Mouse (Mus musculus): ENCODE measurements around the gene Rxfp2. TPM values are rescaled to one million over a fixed set of nuclear protein-coding genes. Genes with fewer than 3 reads are reported as not detected.

Rxfp2 gene
- polyA plus RNA-seq, 1 experiment: not detected

DNA sequence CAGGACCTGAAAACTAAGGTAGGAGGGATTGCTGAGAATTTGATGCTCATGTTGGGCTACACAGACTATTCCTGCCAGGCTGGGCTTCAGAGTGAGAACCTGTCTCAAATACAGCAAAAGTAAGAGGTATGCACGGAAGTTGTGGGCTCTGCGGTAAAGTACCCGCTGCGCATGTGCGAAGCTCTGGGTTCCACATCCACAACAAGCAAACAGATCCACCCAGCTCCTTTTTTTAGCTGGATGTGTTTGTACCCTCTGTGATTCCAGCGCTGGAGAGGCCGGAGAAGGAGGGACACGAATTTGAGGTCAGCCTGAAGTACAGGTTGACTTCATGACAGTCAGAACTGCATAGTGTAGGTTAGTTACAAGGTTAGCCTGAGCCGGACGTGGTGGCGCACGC, 80.3 kb downstream of the Rxfp2 start:
- H3K36me3 ChIP-seq (ENCODE audit: control insufficient read depth, insufficient read depth): no peaks in the 10 kb centered on the region

DNA sequence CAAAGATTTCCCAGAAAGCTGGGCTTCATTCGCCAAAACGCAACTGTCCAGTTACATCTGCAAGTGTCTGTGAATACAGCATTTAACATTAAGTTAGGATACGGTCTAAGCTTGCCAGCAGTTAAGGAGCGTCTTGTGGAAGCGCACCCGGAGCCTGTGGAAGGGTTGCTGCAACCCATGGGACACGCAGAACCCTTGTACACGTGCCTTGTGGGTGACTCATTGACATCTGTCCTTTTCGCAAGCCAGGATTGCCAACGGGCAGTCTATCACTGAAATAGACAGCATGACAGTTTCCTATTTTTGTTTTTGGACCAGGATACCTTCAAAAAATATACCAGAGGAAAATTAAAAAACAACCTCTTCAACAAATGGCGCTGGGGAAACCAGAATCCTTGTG, 83.3 kb downstream of the Rxfp2 start:
- Histone ChIP-seq H3K36me3 (ENCODE audit: control insufficient read depth, insufficient read depth) (no peaks in the 10 kb centered on the region), H3K4me3 (ENCODE audit: insufficient read depth, poor library complexity, severe bottlenecking) (no peak overlapping the region), H3K79me2 (ENCODE audit: control insufficient read depth, insufficient read depth) (no peaks in the 10 kb centered on the region), H3ac (ENCODE audit: control insufficient read depth, insufficient read length, low read depth) (no peak overlapping the region), H3K79me3 (ENCODE audit: low read depth) (no peaks in the 10 kb centered on the region), H3K27me3 (ENCODE audit: control insufficient read depth, insufficient read depth, insufficient read length) (no peaks in the 10 kb centered on the region)
- no peak for TF ChIP-seq CTCF (IDR thresholded peaks at IDR 0.05; ENCODE audit: control insufficient read depth, insufficient read depth, insufficient read length)
- no peak for TF ChIP-seq MYOD1 (IDR thresholded peaks at IDR 0.05; ENCODE audit: control insufficient read depth, insufficient read length, low read depth)
- no peak for TF ChIP-seq CEBPB (IDR thresholded peaks at IDR 0.05; ENCODE audit: low read depth)
- TF ChIP-seq MAX (IDR thresholded peaks at IDR 0.05): no peak
- no peak for TF ChIP-seq MYOG (IDR thresholded peaks at IDR 0.05; ENCODE audit: control insufficient read depth, extremely low read depth, insufficient read length)
- no peak for TF ChIP-seq USF1 (IDR thresholded peaks at IDR 0.05; ENCODE audit: low read depth)
- TF ChIP-seq FOSL1 (IDR thresholded peaks at IDR 0.05; ENCODE audit: insufficient read depth, low read length, poor library complexity, severe bottlenecking): no peak

More for the DNA sequence above, 80.3 kb downstream of the Rxfp2 start:
- no peaks in the 10 kb centered on the region for H3K27me3 ChIP-seq (ENCODE audit: control insufficient read depth, insufficient read depth, insufficient read length)
- TF ChIP-seq CEBPB (IDR thresholded peaks at IDR 0.05; ENCODE audit: low read depth) (no peak), FOSL1 (IDR thresholded peaks at IDR 0.05; ENCODE audit: insufficient read depth, low read length, poor library complexity, severe bottlenecking) (no peak), USF1 (IDR thresholded peaks at IDR 0.05; ENCODE audit: low read depth) (no peak)
- H3K79me2 ChIP-seq (ENCODE audit: control insufficient read depth, insufficient read depth): no peaks in the 10 kb centered on the region
- H3K4me3 ChIP-seq (ENCODE audit: insufficient read depth, poor library complexity, severe bottlenecking): no peak overlapping the region
- no peak overlapping the region for H3ac ChIP-seq (ENCODE audit: control insufficient read depth, insufficient read length, low read depth)
- no peaks in the 10 kb centered on the region for H3K79me3 ChIP-seq (ENCODE audit: low read depth)

DNA sequence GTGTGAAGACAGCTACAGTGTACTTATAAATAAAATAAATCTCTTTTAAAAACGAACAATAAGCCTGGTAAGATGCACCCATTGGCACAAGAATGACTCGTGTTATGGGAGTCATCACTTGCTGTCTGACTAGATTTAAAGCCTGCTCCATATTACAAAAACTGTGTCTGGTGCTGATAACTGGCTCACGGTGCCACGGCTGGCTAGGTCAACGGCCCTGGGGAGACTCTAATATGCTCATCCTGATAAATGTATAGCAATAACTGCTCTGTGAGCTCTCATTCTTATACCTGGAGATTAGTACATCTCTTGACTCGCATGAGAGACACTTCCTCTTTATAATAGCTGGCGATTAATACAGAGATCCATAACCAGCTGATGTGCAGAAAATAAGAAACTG, 87.9 kb downstream of the Rxfp2 start:
- TF ChIP-seq CTCF (IDR thresholded peaks at IDR 0.05; ENCODE audit: control insufficient read depth, insufficient read depth, insufficient read length): no peak
- TF ChIP-seq MAX (IDR thresholded peaks at IDR 0.05): no peak
- TF ChIP-seq USF1 (IDR thresholded peaks at IDR 0.05; ENCODE audit: low read depth): no peak
- TF ChIP-seq FOSL1 (IDR thresholded peaks at IDR 0.05; ENCODE audit: insufficient read depth, low read length, poor library complexity, severe bottlenecking): no peak
- no peak for TF ChIP-seq CEBPB (IDR thresholded peaks at IDR 0.05; ENCODE audit: low read depth)
- no peak for TF ChIP-seq MYOG (IDR thresholded peaks at IDR 0.05; ENCODE audit: control insufficient read depth, extremely low read depth, insufficient read length)
- no peak for TF ChIP-seq MYOD1 (IDR thresholded peaks at IDR 0.05; ENCODE audit: control insufficient read depth, insufficient read length, low read depth)
- Histone ChIP-seq H3K36me3 (ENCODE audit: control insufficient read depth, insufficient read depth) (no peaks in the 10 kb centered on the region), H3ac (ENCODE audit: control insufficient read depth, insufficient read length, low read depth) (no peak overlapping the region), H3K79me3 (ENCODE audit: low read depth) (no peaks in the 10 kb centered on the region), H3K4me3 (ENCODE audit: insufficient read depth, poor library complexity, severe bottlenecking) (no peak overlapping the region), H3K27me3 (ENCODE audit: control insufficient read depth, insufficient read depth, insufficient read length) (no peaks in the 10 kb centered on the region), H3K79me2 (ENCODE audit: control insufficient read depth, insufficient read depth) (no peaks in the 10 kb centered on the region)

DNA sequence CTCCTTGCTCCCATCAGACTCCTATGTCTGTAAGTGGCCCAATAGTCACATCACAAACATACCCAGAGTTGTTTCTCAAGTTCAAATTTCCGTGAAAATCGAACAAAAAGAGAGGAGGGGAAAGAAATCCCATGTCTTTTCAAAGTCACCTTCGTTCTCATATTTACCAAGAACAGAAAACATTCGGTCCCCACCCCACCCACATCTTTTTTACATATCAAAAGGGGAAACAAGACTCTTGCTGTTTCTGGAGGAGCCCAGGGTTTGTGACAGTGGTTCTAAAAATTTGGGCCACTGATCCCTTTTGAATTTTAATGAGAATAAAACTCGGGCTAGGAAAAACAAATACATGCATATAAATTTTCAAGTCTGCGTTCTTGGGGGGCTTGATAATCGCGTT, 92.8 kb downstream of the Rxfp2 start:
- Histone ChIP-seq H3K4me3 (ENCODE audit: insufficient read depth, poor library complexity, severe bottlenecking) (no peak overlapping the region), H3ac (ENCODE audit: control insufficient read depth, insufficient read length, low read depth) (no peak overlapping the region), H3K27me3 (ENCODE audit: control insufficient read depth, insufficient read depth, insufficient read length) (no peaks in the 10 kb centered on the region), H3K79me3 (ENCODE audit: low read depth) (no peaks in the 10 kb centered on the region), H3K79me2 (ENCODE audit: control insufficient read depth, insufficient read depth) (no peaks in the 10 kb centered on the region), H3K36me3 (ENCODE audit: control insufficient read depth, insufficient read depth) (no peaks in the 10 kb centered on the region)
- no peak for TF ChIP-seq USF1 (IDR thresholded peaks at IDR 0.05; ENCODE audit: low read depth)
- TF ChIP-seq CEBPB (IDR thresholded peaks at IDR 0.05; ENCODE audit: low read depth): no peak
- no peak for TF ChIP-seq MAX (IDR thresholded peaks at IDR 0.05)
- no peak for TF ChIP-seq MYOG (IDR thresholded peaks at IDR 0.05; ENCODE audit: control insufficient read depth, extremely low read depth, insufficient read length)
- no peak for TF ChIP-seq FOSL1 (IDR thresholded peaks at IDR 0.05; ENCODE audit: insufficient read depth, low read length, poor library complexity, severe bottlenecking)
- no peak for TF ChIP-seq CTCF (IDR thresholded peaks at IDR 0.05; ENCODE audit: control insufficient read depth, insufficient read depth, insufficient read length)
- no peak for TF ChIP-seq MYOD1 (IDR thresholded peaks at IDR 0.05; ENCODE audit: control insufficient read depth, insufficient read length, low read depth)

DNA sequence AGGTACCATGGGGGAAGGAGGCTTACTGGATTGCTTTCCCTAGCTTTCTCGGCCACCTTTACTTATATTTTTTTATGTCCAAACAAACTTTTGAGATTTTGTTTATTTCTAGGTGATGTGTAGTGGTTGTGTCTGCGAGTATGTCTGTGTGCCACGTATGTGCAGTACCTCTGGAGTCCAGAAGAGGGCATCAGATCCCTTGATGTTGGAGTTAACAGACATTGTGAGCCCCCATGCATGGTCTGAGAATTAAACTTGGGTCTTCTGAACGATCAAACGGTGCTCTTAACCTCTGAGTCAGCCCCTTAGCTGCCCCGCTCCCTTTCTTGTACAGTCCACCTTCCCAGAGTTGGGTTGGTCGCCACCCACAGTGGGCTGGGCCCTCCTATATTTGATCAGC, 95.5 kb downstream of the Rxfp2 start:
- no peaks in the 10 kb centered on the region for H3K27me3 ChIP-seq (ENCODE audit: control insufficient read depth, insufficient read depth, insufficient read length)
- no peaks in the 10 kb centered on the region for H3K79me2 ChIP-seq (ENCODE audit: control insufficient read depth, insufficient read depth)
- H3K4me3 ChIP-seq (ENCODE audit: insufficient read depth, poor library complexity, severe bottlenecking): no peak overlapping the region
- H3K79me3 ChIP-seq (ENCODE audit: low read depth): no peaks in the 10 kb centered on the region
- H3K36me3 ChIP-seq (ENCODE audit: control insufficient read depth, insufficient read depth): no peaks in the 10 kb centered on the region
- H3ac ChIP-seq (ENCODE audit: control insufficient read depth, insufficient read length, low read depth): no peak overlapping the region
- TF ChIP-seq FOSL1 (IDR thresholded peaks at IDR 0.05; ENCODE audit: insufficient read depth, low read length, poor library complexity, severe bottlenecking) (no peak), USF1 (IDR thresholded peaks at IDR 0.05; ENCODE audit: low read depth) (no peak), CEBPB (IDR thresholded peaks at IDR 0.05; ENCODE audit: low read depth) (no peak), MYOD1 (IDR thresholded peaks at IDR 0.05; ENCODE audit: control insufficient read depth, insufficient read length, low read depth) (no peak), MYOG (IDR thresholded peaks at IDR 0.05; ENCODE audit: control insufficient read depth, extremely low read depth, insufficient read length) (no peak), CTCF (IDR thresholded peaks at IDR 0.05; ENCODE audit: control insufficient read depth, insufficient read depth, insufficient read length) (no peak)

DNA sequence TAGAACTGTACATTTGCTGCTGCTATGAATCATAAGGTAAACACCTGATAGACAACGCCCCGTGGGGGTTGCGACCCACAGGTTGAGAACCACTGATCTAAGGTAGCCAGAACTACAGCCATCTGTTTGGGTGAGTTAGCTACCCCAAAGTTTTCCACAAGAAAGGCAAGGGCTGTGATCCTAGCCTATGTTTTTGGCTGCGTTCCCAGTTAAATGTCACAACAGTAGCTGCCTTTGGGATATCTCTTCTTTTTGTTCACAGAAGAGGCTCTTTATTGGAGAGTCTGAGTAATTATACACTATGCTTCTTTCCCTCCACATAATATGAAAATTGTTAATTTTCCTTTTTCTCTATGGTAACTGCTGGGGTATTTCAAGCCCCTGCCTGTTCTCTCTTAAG, 96.3 kb downstream of the Rxfp2 start:
- Histone ChIP-seq H3K36me3 (ENCODE audit: control insufficient read depth, insufficient read depth) (no peaks in the 10 kb centered on the region), H3ac (ENCODE audit: control insufficient read depth, insufficient read length, low read depth) (no peak overlapping the region), H3K4me3 (ENCODE audit: insufficient read depth, poor library complexity, severe bottlenecking) (no peak overlapping the region), H3K79me2 (ENCODE audit: control insufficient read depth, insufficient read depth) (no peaks in the 10 kb centered on the region), H3K79me3 (ENCODE audit: low read depth) (no peaks in the 10 kb centered on the region), H3K27me3 (ENCODE audit: control insufficient read depth, insufficient read depth, insufficient read length) (no peaks in the 10 kb centered on the region)
- TF ChIP-seq CEBPB (IDR thresholded peaks at IDR 0.05; ENCODE audit: low read depth): no peak
- TF ChIP-seq FOSL1 (IDR thresholded peaks at IDR 0.05; ENCODE audit: insufficient read depth, low read length, poor library complexity, severe bottlenecking): no peak
- TF ChIP-seq USF1 (IDR thresholded peaks at IDR 0.05; ENCODE audit: low read depth): no peak
- TF ChIP-seq MAX (IDR thresholded peaks at IDR 0.05): no peak
- no peak for TF ChIP-seq MYOD1 (IDR thresholded peaks at IDR 0.05; ENCODE audit: control insufficient read depth, insufficient read length, low read depth)
- TF ChIP-seq CTCF (IDR thresholded peaks at IDR 0.05; ENCODE audit: control insufficient read depth, insufficient read depth, insufficient read length): no peak
- TF ChIP-seq MYOG (IDR thresholded peaks at IDR 0.05; ENCODE audit: control insufficient read depth, extremely low read depth, insufficient read length): no peak

Data from C2C12 (cell line).